Mouse (Mus musculus) Patski (cell line): ENCODE measurements around the gene Asb2. TPM values are rescaled to one million over a fixed set of nuclear protein-coding genes. Genes with fewer than 3 reads are reported as not detected.
A peak's percentile ranks its signal among the peaks of the same experiment; 100 is the strongest.

ENCODE experiments used
- ATAC-seq: fragments of 100-300 bp; one replicate; pipeline ENCODE4 v1.8.0; 2021
- CTCF ChIA-PET: fragments of 350-600 bp; sonication (Branson Sonifier 250); formaldehyde crosslinking; loops from one replicate; lab custom pipeline; 2022; ENCODE audit warnings: inconsistent platforms; lab: Charles Lee
- POLR2A ChIA-PET: fragments of 350-600 bp; sonication (Branson Sonifier 250); formaldehyde crosslinking; loops from one replicate; lab custom pipeline; 2022; ENCODE audit warnings: antibody characterized with exemption, inconsistent platforms; lab: Charles Lee
- DNase-seq: peaks from one replicate; pipeline ENCODE4 v3.0.0-alpha.2; 2011; ENCODE audit warnings: low read depth, low spot score
- H3K27me3 ChIP-seq: fragments of 371-371 bp; one replicate; pipeline ENCODE4 v1.5.1; 2021
- CTCF ChIP-seq: fragments of 100-300 bp; IDR thresholded peaks from one replicate; pipeline ENCODE4 v1.5.1; 2021
- in situ Hi-C: fragments of 300-500 bp; cut with MboI; formaldehyde crosslinking; loops from 3 replicates; pipeline ENCODE4 v1.11.1; 2018; ENCODE audit warnings: low pct_unique_long_range_greater_than_20kb, mixed read lengths
- polyA plus RNA-seq: library from polyadenylated mRNA; unstranded; gene quantifications from one replicate; pipeline ENCODE4 v1.2.3, GENCODE M21; 2021

The Asb2 gene
- polyA plus RNA-seq, 1 experiment from 2014 or later: 0.04 TPM

- H3K27me3 ChIP-seq: no peaks in the 10 kb centered on the region
- DNase-seq: no peak
- in situ Hi-C loops: loop anchor here (5.0 kb wide), 1 partner anchor 203 kb away; no protein-coding TSS in a partner anchor
- TF ChIP-seq CTCF: no peak
- no peak for ATAC-seq
- CTCF ChIA-PET: no interaction called here
- POLR2A ChIA-PET: no interaction called here
Measured at GRCm38 (mm10) chr12:103344934-103345333, 10.9 kb downstream of the Asb2 start.

- ChIA-PET POLR2A (no interaction called here), CTCF (interaction anchor here (0.8 kb wide), 1 partner anchor 25 kb away, joined by 4 read pairs; no protein-coding TSS in a partner anchor)
- TF ChIP-seq CTCF: no peak
- in situ Hi-C loops: no loop called here
- ATAC-seq (no peak), DNase-seq (no peak)
- H3K27me3 ChIP-seq: no peaks in the 10 kb centered on the region
Measured at GRCm38 (mm10) chr12:103343456-103343855, 12.3 kb downstream of the Asb2 start.

GRCm38 (mm10) chr12:103341212-103341611 is 14.6 kb downstream of the Asb2 start:
- in situ Hi-C loops: no loop called here
- DNase-seq (no peak), ATAC-seq (peak; percentile 19)
- no peaks in the 10 kb centered on the region for H3K27me3 ChIP-seq
- CTCF ChIA-PET: no interaction called here
- POLR2A ChIA-PET: no interaction called here
- no peak for TF ChIP-seq CTCF

DNA sequence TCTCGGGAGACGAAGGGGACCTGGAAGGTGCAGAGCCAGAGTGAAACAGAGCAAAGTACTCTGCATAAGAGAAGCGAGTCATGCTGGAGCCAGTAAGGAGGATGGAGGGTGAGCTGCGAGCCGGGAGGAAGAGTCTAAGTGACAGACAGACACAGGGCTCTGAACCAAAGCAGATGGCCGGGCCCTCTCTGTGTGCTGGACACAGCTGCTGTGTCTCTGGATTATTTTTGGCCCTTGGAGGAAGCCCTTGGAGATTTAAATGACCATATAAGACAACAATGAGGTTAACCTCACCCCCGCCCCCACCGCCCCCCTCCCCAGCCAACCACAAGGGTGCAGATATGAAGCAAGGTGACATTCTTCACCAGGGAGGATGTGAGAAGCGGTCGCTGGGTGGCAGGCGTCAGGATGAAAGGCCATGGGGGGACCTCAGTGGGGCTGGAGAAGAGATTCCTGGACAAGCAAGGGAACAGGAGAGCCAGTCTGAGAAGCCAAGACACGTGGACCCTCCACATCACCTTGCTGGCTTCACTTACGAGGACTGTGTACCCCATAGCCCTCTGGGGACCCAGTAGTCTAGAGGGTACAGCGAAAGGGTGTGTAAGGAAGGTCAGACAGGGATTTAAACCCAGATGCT is 17.5 kb downstream of the Asb2 start:
- ATAC-seq: no peak
- in situ Hi-C loops: no loop called here

GRCm38 (mm10) chr12:103336766-103337165 is 19.0 kb downstream of the Asb2 start:
- ATAC-seq (no peak), DNase-seq (no peak)
- H3K27me3 ChIP-seq: no peaks in the 10 kb centered on the region
- POLR2A ChIA-PET: interaction anchor here (0.9 kb wide), 1 partner anchor 10 kb away, joined by 3 read pairs; no protein-coding TSS in a partner anchor
- in situ Hi-C loops: no loop called here
- CTCF ChIA-PET: interaction anchor here (1.2 kb wide), 1 partner anchor 12 kb away, joined by 3 read pairs; no protein-coding TSS in a partner anchor
- no peak for TF ChIP-seq CTCF

More for the DNA sequence above, 17.5 kb downstream of the Asb2 start:
- CTCF ChIA-PET: no interaction called here
- TF ChIP-seq CTCF: no peak
- H3K27me3 ChIP-seq: no peaks in the 10 kb centered on the region
- POLR2A ChIA-PET: no interaction called here
- DNase-seq: no peak

DNA sequence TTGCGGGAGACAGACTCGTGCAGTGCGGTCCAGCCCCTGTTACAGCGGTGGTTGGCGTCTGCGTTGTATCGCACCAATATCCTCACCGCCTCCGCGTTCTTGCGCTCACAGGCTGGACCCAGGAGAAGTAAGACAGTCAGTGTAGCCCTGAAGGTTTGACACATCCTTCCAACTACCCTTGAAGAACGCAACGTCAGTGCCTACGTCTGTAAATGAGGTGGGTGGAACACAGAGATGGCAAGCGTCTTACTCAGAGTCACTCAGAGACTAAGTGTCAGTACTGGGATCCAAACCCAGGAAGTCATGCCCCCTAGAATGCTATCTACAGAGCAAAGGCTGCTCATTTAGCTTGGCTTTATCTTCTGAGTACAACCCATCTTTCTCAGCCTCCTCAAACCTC is 22.4 kb downstream of the Asb2 start:
- in situ Hi-C loops: no loop called here
- no peaks in the 10 kb centered on the region for H3K27me3 ChIP-seq
- CTCF ChIA-PET: interaction anchor here (0.8 kb wide), 1 partner anchor 28 kb away, joined by 3 read pairs; no protein-coding TSS in a partner anchor
- POLR2A ChIA-PET: no interaction called here
- no peak for DNase-seq
- TF ChIP-seq CTCF: no peak
- no peak for ATAC-seq

DNA sequence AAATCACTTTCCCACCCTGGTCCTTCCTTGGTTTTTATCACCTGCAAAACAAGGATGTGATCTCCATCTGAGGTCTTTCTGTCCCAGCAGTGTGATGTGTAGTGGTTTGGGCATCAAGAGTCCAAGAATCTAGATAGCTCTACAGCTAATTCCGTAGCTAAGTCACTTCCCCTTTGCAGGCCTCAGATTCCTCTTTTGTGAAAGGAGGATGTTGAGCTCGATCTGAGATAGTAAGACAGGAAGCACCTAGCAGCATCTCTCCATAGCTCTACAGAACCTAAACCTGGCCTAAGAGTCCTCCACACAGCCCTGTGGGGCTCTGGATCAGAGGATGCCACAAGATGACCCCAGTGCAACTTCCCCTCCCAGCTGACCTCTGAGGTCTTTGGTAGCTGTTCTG is 22.9 kb downstream of the Asb2 start:
- ChIA-PET POLR2A (no interaction called here), CTCF (no interaction called here)
- in situ Hi-C loops: no loop called here
- H3K27me3 ChIP-seq: no peaks in the 10 kb centered on the region
- DNase-seq (no peak), ATAC-seq (no peak)
- no peak for TF ChIP-seq CTCF

DNA sequence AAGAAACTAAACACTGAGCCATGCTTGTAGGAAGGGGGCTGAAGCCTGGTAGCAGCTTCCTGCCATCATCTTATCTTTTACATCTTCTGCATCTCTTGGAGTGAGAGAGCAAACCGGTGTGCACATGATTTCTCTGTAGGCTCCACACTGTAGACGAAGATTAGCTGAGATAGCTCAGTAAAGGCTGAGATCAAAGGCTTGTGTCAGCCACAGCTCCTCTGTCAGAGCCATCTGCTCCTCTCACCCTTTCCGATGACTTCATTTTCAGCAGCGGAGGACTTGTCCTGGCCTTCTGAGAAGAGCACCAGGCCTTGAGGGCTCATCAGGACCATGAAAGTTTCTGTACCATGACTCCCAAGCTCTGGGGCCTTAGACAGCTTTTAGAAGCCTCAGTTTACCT is 24.3 kb downstream of the Asb2 start:
- DNase-seq: no peak
- ChIA-PET CTCF (no interaction called here), POLR2A (no interaction called here)
- ATAC-seq: no peak
- H3K27me3 ChIP-seq: no peaks in the 10 kb centered on the region
- TF ChIP-seq CTCF: no peak
- in situ Hi-C loops: no loop called here

DNA sequence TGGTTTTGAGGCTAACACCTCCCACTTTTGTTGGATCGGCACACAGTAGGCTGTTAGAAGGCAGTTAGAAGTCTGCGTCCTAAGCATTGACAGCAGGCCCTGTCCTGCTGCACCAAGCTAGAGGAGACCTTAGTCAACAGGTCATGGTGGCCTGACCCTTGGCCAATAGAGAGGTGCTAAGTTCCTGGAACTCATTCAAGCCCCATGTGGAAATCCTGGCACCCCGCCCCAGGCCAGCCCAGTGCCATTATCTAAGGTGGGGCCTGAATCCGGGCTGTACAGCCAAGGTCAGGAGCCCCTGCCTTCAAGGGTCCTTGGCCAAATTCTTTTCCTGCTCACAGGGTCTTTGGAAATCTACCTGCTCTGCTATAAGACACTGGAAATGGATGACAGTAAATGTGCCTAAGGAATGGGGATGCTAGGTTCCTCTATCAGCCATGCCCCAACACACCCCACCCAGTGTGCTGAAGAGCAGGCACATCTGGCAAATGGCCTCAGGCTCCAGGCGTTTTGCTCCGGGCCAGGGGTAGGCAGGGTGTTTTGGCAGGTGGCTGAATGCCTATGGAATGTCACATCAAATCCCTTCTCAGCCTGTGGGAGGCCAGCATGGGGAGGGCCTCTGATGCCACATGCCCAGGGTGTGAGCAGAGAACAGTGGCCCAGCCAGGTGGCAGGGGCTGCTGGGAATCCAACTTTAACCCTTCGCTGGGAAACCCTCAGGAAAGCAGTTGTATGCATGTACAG is 27.2 kb downstream of the Asb2 start:
- ChIA-PET POLR2A (no interaction called here), CTCF (no interaction called here)
- DNase-seq: no peak
- TF ChIP-seq CTCF: no peak
- ATAC-seq: no peak
- in situ Hi-C loops: no loop called here
- H3K27me3 ChIP-seq: peaks cover 6% of the 10 kb centered on the region

GRCm38 (mm10) chr12:103327107-103327506 is 28.7 kb downstream of the Asb2 start:
- peaks cover 10% of the 10 kb centered on the region for H3K27me3 ChIP-seq
- ATAC-seq (no peak), DNase-seq (no peak)
- in situ Hi-C loops: no loop called here
- ChIA-PET CTCF (interaction anchor here (2.2 kb wide), 1 partner anchor 185 kb away, joined by 5 read pairs; no protein-coding TSS in a partner anchor), POLR2A (no interaction called here)
- TF ChIP-seq CTCF: no peak

GRCm38 (mm10) chr12:103326569-103326968 is 29.2 kb downstream of the Asb2 start:
- DNase-seq: no peak
- CTCF ChIA-PET: interaction anchor here (2.2 kb wide), 1 partner anchor 184 kb away, joined by 5 read pairs; no protein-coding TSS in a partner anchor
- peaks cover 10% of the 10 kb centered on the region for H3K27me3 ChIP-seq
- no peak for ATAC-seq
- no peak for TF ChIP-seq CTCF
- in situ Hi-C loops: no loop called here
- POLR2A ChIA-PET: no interaction called here
